Mouse (Mus musculus): ENCODE results near the gene Srrt. TPM values are rescaled to one million over a fixed set of nuclear protein-coding genes. Genes with fewer than 3 reads are reported as not detected.
A peak's percentile ranks its signal among the peaks of the same experiment; 100 is the strongest.

Srrt gene
- total RNA-seq, 2 experiments from 2014 or later = 235 to 577 TPM

GRCm38 (mm10) chr5:137338663-137339289 is 31.3 kb upstream of the Srrt start:
- no peak for ATAC-seq (replicated peaks; ENCODE audit: low FRiP score, poor library complexity, severe bottlenecking)

- ATAC-seq (replicated peaks; ENCODE audit: low FRiP score, poor library complexity, severe bottlenecking) = peak; percentile 86
These were observed 30.8 kb upstream of the Srrt start for GRCm38 (mm10) chr5:137338256-137338655.

- no peak for ATAC-seq (replicated peaks; ENCODE audit: low FRiP score, poor library complexity, severe bottlenecking)
These were observed 29.7 kb upstream of the Srrt start for GRCm38 (mm10) chr5:137337190-137337589.

- ATAC-seq (replicated peaks; ENCODE audit: low FRiP score, poor library complexity, severe bottlenecking) = no peak
These were observed 27.6 kb upstream of the Srrt start for GRCm38 (mm10) chr5:137335066-137335465.

GRCm38 (mm10) chr5:137334317-137334716 is 26.8 kb upstream of the Srrt start:
- ATAC-seq (replicated peaks; ENCODE audit: low FRiP score, poor library complexity, severe bottlenecking) = no peak

- peak; percentile 89 for ATAC-seq (replicated peaks; ENCODE audit: low FRiP score, poor library complexity, severe bottlenecking)
These were observed 26.2 kb upstream of the Srrt start, which contains the start of gene Slc12a9 for GRCm38 (mm10) chr5:137333512-137334174. Gene Slc12a9, minus strand, starts transcription at chr5:137333597.

GRCm38 (mm10) chr5:137332857-137333511 is 25.5 kb upstream of the Srrt start:
- ATAC-seq (replicated peaks; ENCODE audit: low FRiP score, poor library complexity, severe bottlenecking) = no peak

GRCm38 (mm10) chr5:137330910-137331309 is 23.4 kb upstream of the Srrt start:
- no peak for ATAC-seq (replicated peaks; ENCODE audit: low FRiP score, poor library complexity, severe bottlenecking)

- ATAC-seq (replicated peaks; ENCODE audit: low FRiP score, poor library complexity, severe bottlenecking) = peak; percentile 18; the same call in 1 of the 2 replicates
These were observed 13.5 kb upstream of the Srrt start for GRCm38 (mm10) chr5:137320996-137321395.

GRCm38 (mm10) chr5:137318570-137318969 is 11.1 kb upstream of the Srrt start:
- no peak for ATAC-seq (replicated peaks; ENCODE audit: low FRiP score, poor library complexity, severe bottlenecking)

GRCm38 (mm10) chr5:137317361-137317760 is 9.9 kb upstream of the Srrt start:
- ATAC-seq (replicated peaks; ENCODE audit: low FRiP score, poor library complexity, severe bottlenecking) = peak; percentile 40

GRCm38 (mm10) chr5:137315084-137315903 is 7.8 kb upstream of the Srrt start:
- ATAC-seq (replicated peaks; ENCODE audit: low FRiP score, poor library complexity, severe bottlenecking) = peak; percentile 60

- ATAC-seq (replicated peaks; ENCODE audit: low FRiP score, poor library complexity, severe bottlenecking) = peak; percentile 27; the same call in 1 of the 2 replicates
These were observed 7.0 kb upstream of the Srrt start, which contains the start of gene Trip6 for GRCm38 (mm10) chr5:137314193-137315083. Gene Trip6, minus strand, starts transcription at chr5:137314404.

GRCm38 (mm10) chr5:137313466-137314192 is 6.2 kb upstream of the Srrt start:
- ATAC-seq (replicated peaks; ENCODE audit: low FRiP score, poor library complexity, severe bottlenecking) = 0 out of 2 replicates have a peak, but pooled peaks have one; percentile 13

GRCm38 (mm10) chr5:137308356-137308755 is 882 bp upstream of the Srrt start:
- no peak for ATAC-seq (replicated peaks; ENCODE audit: low FRiP score, poor library complexity, severe bottlenecking)

GRCm38 (mm10) chr5:137306439-137307005 is 952 bp downstream of the Srrt start:
- 0 out of 2 replicates have a peak, but pooled peaks have one; percentile 10 for ATAC-seq (replicated peaks; ENCODE audit: low FRiP score, poor library complexity, severe bottlenecking)

GRCm38 (mm10) chr5:137305822-137306221 is 1.7 kb downstream of the Srrt start:
- no peak for ATAC-seq (replicated peaks; ENCODE audit: low FRiP score, poor library complexity, severe bottlenecking)

- ATAC-seq (replicated peaks; ENCODE audit: low FRiP score, poor library complexity, severe bottlenecking) = no peak
These were observed 2.7 kb downstream of the Srrt start for GRCm38 (mm10) chr5:137304816-137305215.
